Mouse (Mus musculus) c-Kit-positive CD71-negative TER-119-negative erythroid progenitor cells, embryonic 14.5 days (primary cell): ENCODE results near the gene Fam81a.

Source experiments
- DNase-seq: peaks from one replicate; pipeline ENCODE4 v3.0.0-alpha.2; 2013; ENCODE audit warnings: low read depth

Fam81a gene

DNA sequence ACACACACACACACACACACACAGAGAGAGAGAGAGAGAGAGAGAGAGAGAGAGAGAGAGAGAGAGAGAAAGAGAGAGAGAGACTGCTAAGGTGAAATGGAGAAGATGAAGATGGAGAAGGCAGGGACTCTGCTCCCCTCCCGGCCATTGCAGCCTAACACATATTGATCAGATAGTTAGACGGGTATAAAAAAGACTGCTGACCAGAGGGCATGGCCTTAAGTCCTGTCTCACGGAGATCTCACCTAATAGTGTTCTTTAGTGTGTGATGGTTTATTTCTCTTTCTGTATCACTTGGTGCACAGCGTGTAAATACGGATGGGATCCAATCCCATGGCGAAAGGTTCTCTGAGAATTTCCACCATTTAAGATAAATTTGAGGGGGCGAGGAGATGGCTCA lies at the start of gene Fam81a:
Gene Fam81a (minus strand): TSS at position 101 of the 400 bp plus-strand sequence.
- no peak for DNase-seq

GRCm38 (mm10) chr9:70182639-70183038 lies 40.3 kb upstream of the Fam81a start:
- DNase-seq: no peak

DNA sequence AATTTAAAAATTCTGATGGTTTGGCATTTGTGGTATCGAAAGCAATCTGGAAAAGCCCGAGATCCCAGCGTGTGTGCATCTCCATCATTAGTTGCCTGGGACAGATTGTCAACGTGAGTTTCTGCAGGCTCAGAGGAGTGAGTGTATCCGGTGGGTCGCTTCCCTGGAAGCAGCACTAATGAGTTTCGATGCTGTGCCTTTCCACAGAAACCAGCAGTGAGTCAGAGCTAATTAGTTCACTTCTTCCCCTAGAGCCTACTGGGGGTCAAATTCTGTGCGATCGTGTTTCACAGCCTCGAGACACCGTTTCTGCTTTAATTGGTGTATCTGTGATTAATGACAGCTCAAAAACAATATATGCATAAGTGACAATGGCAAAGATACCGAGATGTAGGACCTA lies 39.4 kb upstream of the Fam81a start:
- no peak for DNase-seq

DNA sequence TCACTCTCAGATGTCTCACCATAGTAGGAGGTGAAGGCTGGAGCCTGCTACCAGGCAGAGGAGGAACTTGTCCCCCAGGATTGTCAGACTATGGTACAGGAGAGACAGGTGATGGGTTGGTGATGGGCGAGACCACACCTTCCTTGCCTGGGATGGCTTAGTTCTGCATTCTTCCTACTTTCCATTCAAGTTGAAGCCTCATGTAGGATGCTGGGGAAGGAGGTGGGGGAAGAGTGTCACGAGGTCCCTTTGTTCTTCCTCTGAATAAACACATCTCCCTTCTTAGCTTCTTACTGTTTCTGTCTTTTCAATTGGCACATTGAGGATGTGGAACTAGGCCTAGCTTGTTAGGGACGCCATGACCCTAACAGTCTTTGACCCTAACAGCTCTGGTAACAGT lies 33.9 kb upstream of the Fam81a start:
- DNase-seq: no peak

- DNase-seq: no peak
Observed at GRCm38 (mm10) chr9:70174896-70175295, 32.5 kb upstream of the Fam81a start.

DNA sequence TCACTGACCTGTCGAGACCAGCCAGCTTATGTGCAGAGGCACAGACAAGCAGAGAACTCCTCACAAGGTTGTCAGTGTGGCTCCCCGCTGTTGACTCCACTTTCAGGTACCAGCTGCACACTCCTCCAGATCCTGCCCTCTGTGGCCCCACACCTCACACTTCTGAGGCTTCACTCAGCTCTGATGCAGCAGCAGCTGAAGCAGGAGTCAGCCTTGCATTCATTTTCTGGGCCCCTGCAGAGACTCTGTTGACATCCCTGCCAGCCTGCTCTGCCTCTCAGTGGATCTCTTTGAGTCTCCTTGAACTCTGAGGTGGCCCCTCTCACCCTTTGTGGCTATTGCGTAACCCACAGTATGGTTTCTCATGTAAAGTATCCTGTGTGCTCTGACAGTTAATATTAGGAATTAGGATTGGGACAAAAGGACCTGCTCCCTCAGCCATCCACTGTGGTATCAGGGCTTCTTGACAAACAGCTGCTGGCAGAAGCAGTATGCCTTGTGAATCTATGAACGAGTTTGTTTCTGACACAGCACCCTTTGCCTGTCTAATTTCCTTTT lies 32.0 kb upstream of the Fam81a start:
- no peak for DNase-seq

DNA sequence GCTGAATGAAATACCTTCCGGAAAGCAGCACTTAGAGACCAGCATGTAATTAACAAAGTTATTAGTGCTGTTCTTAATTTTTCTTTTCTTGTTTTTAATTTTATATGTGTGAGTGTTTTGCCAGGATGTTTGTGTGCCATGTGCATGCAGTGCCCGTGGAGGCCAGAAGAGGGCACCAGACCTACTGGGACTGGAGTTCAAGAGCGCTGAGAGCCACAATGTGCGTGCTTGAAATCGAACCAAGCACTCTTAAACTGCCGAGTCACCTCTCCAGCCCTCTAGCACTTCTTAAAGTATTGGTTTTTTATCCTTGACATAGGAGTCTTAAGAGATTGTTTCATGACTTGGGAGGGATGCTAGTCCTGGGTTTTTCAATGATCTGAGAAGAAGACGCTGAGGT lies 26.6 kb upstream of the Fam81a start:
- DNase-seq: no peak

DNA sequence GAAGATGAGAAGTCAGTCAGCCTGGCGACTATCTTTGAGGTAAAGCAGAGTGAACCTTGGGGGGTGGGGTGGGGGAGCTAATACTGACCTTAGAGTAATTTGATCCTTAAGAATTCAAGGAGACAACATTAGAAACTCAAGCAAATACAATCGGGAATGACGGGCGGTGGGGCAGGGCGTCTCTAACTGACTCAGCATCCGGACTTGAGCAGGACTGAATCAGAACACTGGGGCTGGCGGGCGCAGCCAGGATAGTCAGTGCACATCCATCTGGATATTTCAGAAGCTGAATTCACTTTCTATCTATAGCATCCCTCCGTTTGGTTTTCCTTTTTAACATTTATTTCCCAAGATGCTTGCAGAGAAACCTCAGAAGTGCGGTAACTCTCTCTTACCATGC lies 17.7 kb upstream of the Fam81a start:
- DNase-seq: no peak

DNA sequence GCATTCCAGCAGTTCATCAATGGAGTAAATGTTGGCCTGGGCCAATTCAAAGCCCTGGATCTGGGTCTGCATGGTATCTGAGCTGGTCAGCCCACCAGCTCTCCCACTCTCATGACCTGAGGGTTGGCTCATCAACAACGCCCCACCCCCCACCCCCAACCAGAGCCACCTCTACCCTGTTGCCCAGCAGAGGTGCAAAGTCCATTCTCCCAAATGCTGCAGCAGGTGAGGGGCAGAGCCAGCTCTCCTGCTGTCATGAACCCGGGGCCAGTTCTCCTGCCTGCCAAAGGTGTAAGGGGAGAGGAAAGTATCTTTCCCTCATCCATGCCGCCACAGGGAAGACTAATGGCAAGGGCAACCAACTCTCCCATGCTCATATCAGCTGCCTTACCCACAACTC lies 5.3 kb upstream of the Fam81a start:
- no peak for DNase-seq

GRCm38 (mm10) chr9:70145426-70145825 lies 3.1 kb upstream of the Fam81a start:
- DNase-seq: no peak

DNA sequence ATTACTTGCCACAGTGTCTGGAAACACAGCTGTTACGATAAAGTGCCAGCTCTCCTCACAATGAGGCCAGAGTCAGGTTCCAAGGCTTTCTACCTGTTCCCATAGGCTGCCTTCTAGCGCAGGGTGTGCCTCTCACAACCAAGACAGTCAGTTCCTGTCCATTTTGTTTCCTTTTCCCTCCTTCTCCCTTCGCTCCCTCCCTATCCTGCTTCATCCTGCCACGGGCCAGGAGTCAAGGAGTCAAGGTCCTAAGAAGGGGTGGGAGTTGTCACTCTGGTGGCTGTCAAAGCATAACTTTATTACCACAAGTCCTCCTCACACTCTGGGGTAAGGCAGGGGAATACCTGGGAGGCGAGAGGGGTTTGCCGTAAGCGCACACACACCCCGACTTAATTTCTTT lies 966 bp upstream of the Fam81a start:
- DNase-seq: no peak

GRCm38 (mm10) chr9:70141885-70142326 lies 454 bp downstream of the Fam81a start:
- no peak for DNase-seq

GRCm38 (mm10) chr9:70140871-70141796 lies 1.2 kb downstream of the Fam81a start:
- DNase-seq: peak; percentile 7

- no peak for DNase-seq
Observed at GRCm38 (mm10) chr9:70140340-70140739, 2.0 kb downstream of the Fam81a start.

DNA sequence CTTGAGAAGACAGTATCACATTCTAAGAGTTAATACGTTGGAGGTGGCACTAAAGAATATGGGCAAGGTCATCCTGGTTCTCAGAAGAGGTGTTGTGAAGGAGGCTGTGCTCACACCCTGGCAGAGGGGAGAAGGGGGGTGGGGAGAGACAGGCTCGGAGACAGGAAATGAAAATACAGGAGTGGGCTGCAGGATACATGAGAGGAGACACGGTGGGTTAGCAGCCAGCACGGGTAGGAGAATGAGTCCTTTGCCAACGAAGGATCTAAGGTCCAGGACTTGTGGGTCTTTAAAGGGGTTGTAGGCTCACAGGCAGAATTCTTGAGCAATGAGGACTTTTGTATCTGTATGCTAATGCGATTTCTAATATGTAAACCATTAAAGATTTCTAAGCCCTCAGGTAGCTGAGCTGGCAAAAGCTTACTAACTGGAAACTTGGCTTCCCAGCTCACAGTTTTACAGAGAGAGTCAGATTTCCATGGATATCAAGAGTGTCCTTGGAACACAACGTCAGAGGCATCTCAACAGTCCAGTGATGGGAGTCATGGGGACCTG lies 3.0 kb downstream of the Fam81a start:
- DNase-seq: no peak

DNA sequence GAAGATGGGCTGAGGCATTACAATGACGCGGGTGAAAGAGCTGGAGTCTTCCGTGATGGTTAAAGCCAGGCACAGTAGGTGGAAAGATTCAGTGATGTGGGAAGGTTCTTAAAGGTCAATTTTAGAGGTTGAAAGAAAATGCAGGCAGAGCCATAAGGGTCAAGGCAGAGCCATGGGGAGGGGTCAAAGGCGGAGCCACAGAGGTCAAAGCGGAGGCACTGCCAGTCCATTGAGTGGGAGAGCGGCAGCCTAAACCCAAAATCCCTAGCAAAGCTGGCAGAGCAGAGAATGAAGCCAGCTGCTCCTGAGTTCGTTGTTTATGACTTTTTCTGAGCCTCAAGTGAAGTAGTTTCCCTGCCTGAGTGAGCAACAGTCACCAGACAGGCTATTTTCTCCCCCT lies 3.8 kb downstream of the Fam81a start:
- no peak for DNase-seq

DNA sequence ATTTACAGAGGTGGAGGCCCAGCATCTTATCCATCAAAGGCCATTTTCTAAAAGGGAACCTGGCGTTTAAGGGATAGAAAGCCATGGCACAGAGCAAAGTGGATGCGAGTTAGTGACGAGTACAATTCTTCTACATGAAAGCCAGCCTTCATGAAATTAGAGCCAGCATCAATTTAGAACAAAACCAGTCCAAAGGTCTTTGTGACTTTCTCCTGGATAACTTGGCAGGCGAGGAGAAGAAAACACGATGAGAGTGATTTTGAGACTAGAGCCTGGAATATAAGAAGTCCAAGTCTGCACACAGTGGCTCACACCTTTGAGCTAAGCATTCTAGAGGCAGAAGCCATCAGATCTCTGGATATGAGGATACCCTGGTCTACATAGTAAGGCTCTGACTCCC lies 4.4 kb downstream of the Fam81a start:
- DNase-seq: no peak

DNA sequence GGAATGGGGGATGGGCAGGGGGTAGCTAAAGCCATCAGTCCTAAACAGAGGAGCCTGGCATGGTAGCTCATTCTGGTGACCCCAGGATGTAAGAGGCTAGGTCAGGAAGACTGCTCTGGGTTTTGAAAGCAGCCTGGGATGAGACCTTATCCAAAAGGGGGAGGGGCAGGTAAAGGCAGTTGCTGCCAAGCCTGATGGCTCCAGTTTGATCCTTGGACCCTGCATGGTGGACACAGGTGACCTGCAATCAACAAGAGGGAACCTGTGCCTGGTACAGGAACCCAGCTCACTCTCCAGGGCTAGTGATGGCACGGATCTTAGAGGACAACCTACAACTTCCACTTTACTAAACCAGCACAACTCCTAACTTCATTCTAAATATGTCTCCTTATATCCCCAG lies 7.2 kb downstream of the Fam81a start:
- DNase-seq: no peak

- DNase-seq: no peak
Observed at GRCm38 (mm10) chr9:70134716-70135115, 7.6 kb downstream of the Fam81a start.

GRCm38 (mm10) chr9:70134215-70134614 lies 8.1 kb downstream of the Fam81a start:
- DNase-seq: no peak

DNA sequence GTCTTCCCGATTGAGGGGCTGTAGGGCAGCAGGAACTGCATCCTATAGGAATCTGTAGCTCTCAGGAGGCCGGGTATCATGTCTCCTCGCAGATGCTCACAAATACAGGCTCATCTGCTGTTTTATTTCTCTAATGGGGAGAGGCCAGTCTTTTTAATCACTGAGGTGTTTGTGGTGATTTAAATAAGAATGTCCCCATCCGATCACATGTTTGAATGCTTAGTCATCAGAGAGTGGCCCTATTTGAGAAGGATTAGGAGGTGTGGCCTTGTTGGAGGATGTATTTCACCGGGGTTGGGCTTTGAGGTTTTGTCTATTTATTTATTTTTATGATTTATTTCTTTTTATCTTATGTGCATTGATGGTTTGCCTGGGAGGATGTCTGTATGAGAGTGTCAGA lies 11.6 kb downstream of the Fam81a start:
- DNase-seq: no peak

- no peak for DNase-seq
Observed at GRCm38 (mm10) chr9:70111869-70112286, 30.5 kb downstream of the Fam81a start.

DNA sequence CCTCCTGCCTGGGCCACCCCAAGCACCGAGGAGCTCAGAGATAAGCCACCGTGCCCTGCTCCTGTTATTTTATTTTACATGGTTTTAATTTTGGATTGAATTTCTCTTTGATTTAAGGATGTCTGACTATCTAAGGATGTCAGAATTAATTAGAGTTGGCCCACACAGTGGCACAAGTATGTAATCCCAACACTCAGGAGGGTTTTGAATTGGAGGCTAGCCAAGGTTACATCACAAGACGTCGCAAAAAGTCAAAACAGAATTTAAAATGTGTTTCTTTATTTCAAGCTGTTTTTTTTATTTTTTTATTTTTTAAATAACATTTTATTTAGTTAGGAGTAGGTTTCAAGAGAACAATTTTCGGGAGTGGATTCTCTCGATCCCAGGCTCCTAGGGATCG lies 31.5 kb downstream of the Fam81a start:
- DNase-seq: no peak
